Mouse (Mus musculus) cortical plate, adult 2 months (tissue): ENCODE data around the gene Cd36. TPM values are rescaled to one million over a fixed set of nuclear protein-coding genes. Genes with fewer than 3 reads are reported as not detected.

Experiments used
- H3K27ac ChIP-seq: fragments of 200-500 bp; 2 replicates; pipeline ENCODE4 v1.5.1; 2012; ENCODE audit warnings: low read length, control low read depth, inconsistent platforms; ENCODE audit not compliant: insufficient read depth
- H3K4me1 ChIP-seq: fragments of 200-500 bp; 2 replicates; pipeline ENCODE4 v1.6.1; 2011; ENCODE audit warnings: low read length; ENCODE audit not compliant: control insufficient read depth, insufficient read depth
- H3K4me3 ChIP-seq: fragments of 200-500 bp; 2 replicates; pipeline ENCODE4 v1.5.1; 2011; ENCODE audit warnings: mild to moderate bottlenecking, low read length, control low read depth; ENCODE audit not compliant: insufficient read depth
- CTCF ChIP-seq: fragments of 200-500 bp; IDR thresholded peaks from 2 replicates; pipeline ENCODE4 v1.5.1; 2011; ENCODE audit warnings: mild to moderate bottlenecking, control low read depth, low read length; ENCODE audit not compliant: insufficient read depth; ENCODE audit errors: extremely low read depth
- POLR2A ChIP-seq: fragments of 200-500 bp; IDR thresholded peaks from 2 replicates; pipeline ENCODE4 v1.6.1; 2011; ENCODE audit warnings: mild to moderate bottlenecking, low read length, control low read depth; ENCODE audit not compliant: insufficient read depth; ENCODE audit errors: extremely low read depth
- polyA plus RNA-seq: library from polyadenylated mRNA; depleted of rRNA; stranded (reverse); fragments of >200 nt; gene quantifications from 2 replicates; pipeline ENCODE4 v1.2.3, GENCODE M21; 2012

Cd36 gene
- polyA plus RNA-seq, 1 experiment: 0.63 TPM

DNA sequence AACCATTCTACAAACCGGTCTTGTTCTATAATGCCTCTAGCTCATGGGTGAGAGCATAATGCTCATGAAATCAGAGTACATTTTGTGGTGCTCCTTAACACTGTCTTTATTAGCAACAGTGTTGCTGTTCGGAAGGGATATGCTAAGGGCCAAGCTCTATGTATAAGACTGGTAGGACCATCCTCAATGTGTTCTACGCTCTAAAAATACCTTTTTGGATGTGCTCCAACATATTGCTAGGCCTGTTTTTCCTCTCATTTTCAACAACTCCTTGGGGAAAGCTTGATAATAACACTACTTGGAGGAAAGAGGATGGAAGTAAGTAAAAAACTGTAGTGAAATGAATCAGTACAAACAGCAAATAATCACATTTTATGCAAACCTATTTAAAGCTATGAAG lies 44.7 kb downstream of the Cd36 start:
- Histone ChIP-seq H3K27ac (no peak overlapping the region), H3K4me3 (no peak overlapping the region), H3K4me1 (no peaks in the 10 kb centered on the region)
- no peak for TF ChIP-seq POLR2A
- no peak for TF ChIP-seq CTCF

DNA sequence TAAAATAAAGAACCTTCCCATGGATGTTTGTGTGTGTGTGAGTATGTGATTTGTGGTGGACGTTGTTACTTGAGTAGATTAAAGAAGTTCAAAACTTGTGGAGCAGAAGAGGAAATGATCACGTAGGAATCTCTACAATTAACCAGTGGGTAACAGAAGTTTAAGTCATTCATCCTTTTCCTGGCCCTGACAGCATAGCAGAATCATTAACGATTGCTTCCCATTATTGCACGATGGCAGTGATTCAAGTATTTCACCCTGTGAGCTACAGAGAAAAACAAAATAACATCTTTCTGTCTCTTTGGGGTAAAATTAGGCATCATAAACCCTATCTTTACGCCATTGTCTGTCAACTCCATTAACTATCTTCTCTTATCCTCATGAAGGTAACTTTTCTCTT lies 45.3 kb downstream of the Cd36 start:
- TF ChIP-seq POLR2A (no peak), CTCF (no peak)
- H3K4me1 ChIP-seq: no peaks in the 10 kb centered on the region

DNA sequence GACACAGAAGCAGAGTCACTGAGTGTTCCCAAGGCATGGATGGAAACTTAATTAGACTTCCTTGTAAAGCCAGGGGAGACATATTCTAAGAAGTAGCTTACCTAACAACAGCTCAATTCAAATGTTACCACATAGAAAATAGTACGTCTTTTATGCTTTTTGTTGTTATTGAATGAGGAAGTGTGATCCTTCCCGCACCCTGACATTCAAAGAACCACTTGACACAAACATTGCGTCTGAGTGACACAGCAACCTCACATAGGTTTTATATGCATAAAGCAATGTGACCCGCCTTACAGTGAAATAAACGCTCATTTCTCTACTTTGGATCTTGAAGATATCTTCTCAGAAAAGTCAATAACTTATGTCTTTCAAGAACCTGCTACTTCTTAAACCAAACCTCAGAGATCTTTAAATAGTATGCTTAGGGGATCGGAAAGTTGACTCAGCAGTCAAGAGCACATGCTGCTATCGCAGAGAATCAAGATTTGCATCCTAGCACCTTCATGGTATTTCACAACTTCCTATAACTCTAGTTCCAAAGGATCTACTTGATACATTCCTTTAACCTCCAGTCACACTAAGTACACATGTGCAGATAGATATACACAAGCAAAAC lies 46.4 kb downstream of the Cd36 start:
- TF ChIP-seq CTCF (no peak), POLR2A (no peak)
- Histone ChIP-seq H3K4me3 (no peak overlapping the region), H3K4me1 (no peaks in the 10 kb centered on the region), H3K27ac (no peak overlapping the region)

More for the DNA sequence above, 45.3 kb downstream of the Cd36 start:
- no peak overlapping the region for H3K4me3 ChIP-seq
- H3K27ac ChIP-seq: no peak overlapping the region

DNA sequence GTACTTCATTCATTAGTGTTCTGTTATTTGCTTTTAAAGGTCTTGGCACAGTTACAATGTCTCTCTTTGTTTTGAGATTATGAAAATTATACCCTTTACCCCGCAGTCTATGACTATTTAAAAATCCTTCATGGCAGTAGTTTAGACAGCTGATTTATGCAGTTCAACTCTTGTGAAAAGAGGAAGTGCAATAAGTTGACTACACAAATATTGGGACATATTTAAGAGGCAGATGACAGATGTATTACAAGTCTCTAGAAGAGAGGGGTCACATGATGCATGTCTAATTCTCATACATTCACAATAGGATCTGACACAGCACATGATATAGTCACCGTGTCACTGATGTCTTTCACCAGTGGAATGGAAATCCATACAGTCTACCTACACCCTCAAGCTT lies 49.1 kb downstream of the Cd36 start:
- Histone ChIP-seq H3K4me1 (no peaks in the 10 kb centered on the region), H3K27ac (no peak overlapping the region), H3K4me3 (no peak overlapping the region)
- TF ChIP-seq POLR2A (no peak), CTCF (no peak)

DNA sequence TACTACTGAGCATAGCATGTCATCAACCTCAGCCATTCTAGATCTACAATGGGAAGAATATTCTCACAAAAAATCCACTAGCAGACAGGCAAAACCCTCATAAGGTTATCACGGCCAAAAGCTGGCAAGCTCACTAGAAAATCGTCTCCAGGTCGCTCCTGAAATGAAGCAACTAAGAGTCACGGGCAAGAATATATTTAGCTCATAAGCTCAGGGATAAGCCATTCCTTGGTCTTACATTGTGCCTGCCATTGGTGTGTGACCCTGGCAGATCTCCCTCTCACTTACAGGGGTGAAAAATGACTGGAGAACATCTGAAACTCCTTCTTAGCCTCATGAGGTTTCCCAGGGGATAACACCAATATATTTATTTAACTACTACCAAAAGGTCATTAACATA lies 52.2 kb downstream of the Cd36 start:
- H3K4me3 ChIP-seq: no peak overlapping the region
- H3K27ac ChIP-seq: no peak overlapping the region
- no peaks in the 10 kb centered on the region for H3K4me1 ChIP-seq
- TF ChIP-seq CTCF: no peak
- no peak for TF ChIP-seq POLR2A

DNA sequence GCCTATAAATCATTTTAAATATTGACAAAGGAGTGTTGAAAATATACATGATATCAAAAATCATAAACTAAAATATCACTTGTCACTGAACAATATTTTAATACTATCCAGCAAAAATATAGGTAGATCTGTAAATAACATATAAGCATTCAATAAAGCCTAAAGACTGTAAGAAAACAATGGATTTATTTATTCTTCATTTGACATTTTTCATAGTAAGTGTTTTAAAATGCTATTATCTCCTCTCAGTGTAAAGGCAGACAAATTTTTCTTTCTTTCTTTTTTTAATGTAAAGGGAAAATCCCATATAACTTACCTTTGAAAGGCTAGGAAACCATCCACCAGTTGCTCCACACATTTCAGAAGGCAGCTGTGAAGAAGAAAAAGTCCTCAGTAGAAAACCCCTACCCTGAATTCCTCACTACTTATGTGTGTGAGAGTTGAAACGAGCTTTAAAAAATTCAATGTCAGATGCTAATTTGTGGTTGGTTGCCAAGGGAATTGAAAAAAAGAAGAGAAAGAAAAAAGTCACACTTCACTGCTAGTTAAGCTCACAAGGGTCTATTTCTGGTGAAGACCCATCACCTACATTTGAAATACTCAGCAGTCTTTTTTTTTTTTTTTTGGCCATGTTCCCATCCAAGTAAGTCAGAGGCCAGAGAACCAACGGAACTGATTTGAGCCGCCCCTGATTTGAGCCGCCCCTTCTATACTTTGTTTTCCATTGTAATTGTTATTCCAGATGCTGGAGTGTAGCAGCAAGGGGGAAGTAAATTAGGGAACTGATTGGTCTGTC lies 53.1 kb downstream of the Cd36 start:
- no peak for TF ChIP-seq CTCF
- TF ChIP-seq POLR2A: no peak
- no peak overlapping the region for H3K27ac ChIP-seq
- no peak overlapping the region for H3K4me3 ChIP-seq
- no peaks in the 10 kb centered on the region for H3K4me1 ChIP-seq

DNA sequence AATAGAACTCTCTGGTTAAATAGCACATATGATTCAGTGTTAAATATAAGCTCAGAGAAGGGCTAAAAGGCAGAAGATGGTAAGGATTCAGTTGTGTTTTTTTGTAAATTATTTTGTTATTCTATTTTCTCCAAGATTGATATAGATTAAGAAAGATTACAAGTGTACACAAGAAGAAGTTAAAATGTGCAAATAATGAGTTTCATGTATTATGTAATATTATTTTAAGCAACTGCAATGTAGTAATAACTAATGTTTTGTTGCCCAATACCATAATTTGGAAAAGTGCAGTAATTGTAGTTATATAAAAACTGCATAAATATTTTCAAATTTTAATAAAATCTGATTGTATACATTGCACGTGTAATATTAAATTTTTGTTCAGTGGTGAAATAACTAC lies 54.8 kb downstream of the Cd36 start:
- Histone ChIP-seq H3K27ac (no peak overlapping the region), H3K4me1 (no peaks in the 10 kb centered on the region), H3K4me3 (no peak overlapping the region)
- TF ChIP-seq CTCF (no peak), POLR2A (no peak)

DNA sequence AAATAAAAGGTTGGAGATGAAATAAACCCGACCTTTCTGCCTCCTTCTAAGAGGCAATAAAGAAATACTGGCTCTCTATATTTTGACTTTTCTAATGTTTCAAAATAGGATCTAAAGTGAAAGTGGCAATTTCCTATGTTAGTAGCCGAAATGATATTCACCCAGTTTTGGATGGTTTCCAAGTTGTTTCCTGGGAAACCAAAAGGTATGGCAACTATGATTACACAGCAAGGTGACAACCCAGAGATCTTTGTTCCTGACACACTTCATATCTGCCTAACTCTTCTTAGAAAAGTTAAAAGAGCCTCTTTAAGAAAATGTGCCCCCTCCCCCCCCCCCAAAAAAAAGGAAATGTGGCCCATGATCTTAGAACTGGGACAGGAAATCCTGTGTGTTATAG lies 58.1 kb downstream of the Cd36 start:
- no peak for TF ChIP-seq CTCF
- TF ChIP-seq POLR2A: no peak
- no peaks in the 10 kb centered on the region for H3K4me1 ChIP-seq
- no peak overlapping the region for H3K27ac ChIP-seq
- H3K4me3 ChIP-seq: no peak overlapping the region

DNA sequence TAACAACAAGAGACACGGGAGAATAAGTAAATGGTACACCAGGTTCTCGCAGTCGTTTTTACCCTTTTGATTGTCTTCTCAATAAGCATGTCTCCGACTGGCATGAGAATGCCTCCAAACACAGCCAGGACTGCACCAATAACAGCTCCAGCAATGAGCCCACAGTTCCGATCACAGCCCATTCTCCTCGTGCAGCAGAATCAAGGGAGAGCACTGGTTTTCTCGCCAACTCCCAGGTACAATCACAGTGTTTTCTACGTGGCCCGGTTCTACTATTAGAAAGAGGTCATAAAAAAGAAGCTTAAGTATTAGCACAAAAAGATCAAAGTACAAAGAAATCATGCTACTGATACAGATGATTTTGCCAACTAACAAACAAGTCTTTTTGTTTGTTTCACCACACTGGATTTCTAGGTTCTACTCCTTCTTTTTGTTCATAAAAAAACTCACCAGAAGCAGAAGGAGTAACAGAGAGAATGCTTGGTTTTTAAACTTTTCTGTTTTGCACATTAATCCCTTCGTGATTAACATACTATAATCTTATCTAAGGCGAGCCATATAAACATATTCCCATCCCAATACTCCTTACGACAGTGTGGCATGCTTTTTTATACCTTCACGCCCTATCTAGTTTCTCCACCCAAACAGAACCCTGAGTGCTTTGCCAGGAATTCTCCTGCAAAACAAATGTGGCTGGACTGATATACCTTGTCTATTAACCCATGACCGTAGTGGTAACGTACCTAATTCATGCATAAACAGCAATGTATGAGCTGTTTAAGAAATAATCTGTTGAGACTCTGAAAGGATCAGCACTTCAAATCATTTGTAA lies 59.7 kb downstream of the Cd36 start:
- no peaks in the 10 kb centered on the region for H3K4me1 ChIP-seq
- TF ChIP-seq CTCF (no peak), POLR2A (no peak)
- H3K4me3 ChIP-seq: no peak overlapping the region
- H3K27ac ChIP-seq: no peak overlapping the region

DNA sequence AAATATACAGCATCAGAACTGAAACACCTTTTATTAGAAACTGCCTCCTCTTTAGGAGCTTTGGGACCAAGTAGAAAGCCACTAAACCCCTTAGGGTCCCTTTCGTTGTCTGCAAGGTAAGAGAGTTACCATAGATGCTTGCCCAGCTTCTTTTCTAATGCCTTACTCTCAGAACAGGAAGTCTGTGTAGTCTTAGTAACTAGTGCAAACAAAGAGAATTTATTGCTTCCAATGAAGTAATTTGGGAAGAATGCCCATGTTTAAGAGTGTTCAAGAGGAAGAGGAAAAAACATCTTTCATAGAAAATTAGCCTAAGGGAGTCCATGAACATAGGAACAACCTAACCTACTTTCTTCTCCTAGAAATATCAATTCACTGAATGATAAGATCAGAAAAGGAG lies 67.2 kb downstream of the Cd36 start:
- no peak overlapping the region for H3K4me3 ChIP-seq
- no peak overlapping the region for H3K27ac ChIP-seq
- TF ChIP-seq POLR2A (no peak), CTCF (no peak)
- no peaks in the 10 kb centered on the region for H3K4me1 ChIP-seq
